Mouse (Mus musculus) E14TG2a.4 (cell line): Measurements from ENCODE around the gene Nefh.

ENCODE experiments used
- CTCF ChIP-seq: conservative IDR thresholded peaks from 2 replicates; pipeline ENCODE4 v1.5.1; 2014; ENCODE audit warnings: low read length
- NANOG ChIP-seq: IDR thresholded peaks from 2 replicates; pipeline ENCODE4 v1.6.1; 2014; ENCODE audit warnings: borderline replicate concordance, low read length, mixed read lengths
- POU5F1 ChIP-seq: IDR thresholded peaks from 2 replicates; pipeline ENCODE4 v1.6.1; 2014; ENCODE audit warnings: low read length, borderline replicate concordance

DNA sequence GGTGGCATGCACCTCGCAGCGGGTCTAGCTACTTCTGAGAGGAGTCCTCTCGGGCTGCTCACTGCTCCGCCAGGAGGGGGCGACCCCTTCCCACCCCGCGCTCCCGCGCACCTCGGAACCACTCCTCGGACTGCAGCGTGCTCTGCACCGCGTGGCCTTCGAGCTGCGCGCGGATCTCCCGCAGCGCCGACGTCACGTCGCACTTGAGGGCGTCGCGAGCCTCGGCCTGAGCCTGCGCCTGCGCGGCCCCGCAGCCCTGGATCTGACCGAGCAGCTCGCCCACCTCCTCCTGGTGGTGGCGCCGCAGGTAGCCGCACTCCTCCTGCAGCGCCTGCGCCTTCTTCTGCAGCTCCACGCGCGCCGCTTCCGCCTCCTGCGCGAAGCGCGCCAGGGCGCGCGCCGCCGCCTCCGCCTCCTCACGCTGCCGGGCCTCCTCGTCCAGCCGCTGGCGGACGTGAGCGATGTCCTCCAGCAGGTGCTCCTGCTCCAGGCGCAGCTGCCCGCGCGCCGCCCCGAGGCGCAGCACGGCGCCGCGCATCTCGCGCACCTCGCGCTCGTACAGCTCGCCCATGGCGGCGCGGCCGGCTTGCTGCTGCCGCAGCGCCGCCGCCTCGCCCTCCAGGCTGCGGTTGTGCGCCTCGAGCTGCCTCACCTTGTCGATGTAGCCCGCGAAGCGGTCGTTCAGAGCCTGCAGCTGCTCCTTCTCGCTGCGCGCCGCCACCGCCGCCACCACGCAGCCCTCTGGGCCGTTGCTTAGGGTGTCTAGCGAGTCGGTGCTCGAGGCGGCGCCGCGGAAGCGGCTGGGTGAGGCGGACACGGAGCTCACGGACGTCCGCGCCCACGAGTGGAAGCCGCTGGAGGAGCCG lies 684 bp downstream of the Nefh start:
- no peak; the same call in 1 of the 2 replicates for TF ChIP-seq CTCF
- no peak for TF ChIP-seq POU5F1
- TF ChIP-seq NANOG, result no peak
